Mouse (Mus musculus) forebrain, embryonic 12.5 days (tissue): ENCODE measurements around the gene Hist1h3f. TPM values are rescaled to one million over a fixed set of nuclear protein-coding genes. Genes with fewer than 3 reads are reported as not detected.
"Not testable (repeated sequence)": the region's sequence is repeated elsewhere in the genome, so short reads cannot be mapped to it uniquely, and the experiment has no call there.

Experiments
- ATAC-seq: fragments of 200-750 bp; cut with Nextera tagmentation; 2 replicates; pipeline ENCODE4 v1.8.0; 2017; ENCODE audit warnings: moderate TSS enrichment; ENCODE audit not compliant: low FRiP score
- H3K27ac ChIP-seq: fragments of 300-500 bp; sonication (generic); 2 replicates; pipeline ENCODE4 v1.5.1; 2016; ENCODE audit warnings: mild to moderate bottlenecking
- H3K27me3 ChIP-seq: fragments of 300-500 bp; sonication (generic); 2 replicates; pipeline ENCODE4 v1.6.1; 2016; ENCODE audit warnings: mild to moderate bottlenecking
- H3K36me3 ChIP-seq: fragments of 300-500 bp; sonication (generic); replicated peaks from 2 replicates; pipeline ENCODE4 v1.6.1; 2016; ENCODE audit warnings: mild to moderate bottlenecking
- H3K4me1 ChIP-seq: fragments of 300-500 bp; sonication (generic); 2 replicates; pipeline ENCODE4 v1.6.1; 2016
- H3K4me2 ChIP-seq: fragments of 300-500 bp; sonication (generic); 2 replicates; pipeline ENCODE4 v1.6.1; 2016; ENCODE audit warnings: mild to moderate bottlenecking, moderate library complexity
- H3K4me3 ChIP-seq: fragments of 300-500 bp; sonication (generic); replicated peaks from 2 replicates; pipeline ENCODE4 v1.5.1; 2016; ENCODE audit warnings: mild to moderate bottlenecking
- H3K9ac ChIP-seq: fragments of 300-500 bp; sonication (generic); 2 replicates; pipeline ENCODE4 v1.6.1; 2016; ENCODE audit warnings: mild to moderate bottlenecking
- H3K9me3 ChIP-seq: fragments of 300-500 bp; sonication (generic); 2 replicates; pipeline ENCODE4 v1.6.1; 2016
- WGBS: fragments of 180-500 bp; shearing (Covaris S2); methylation state at CpG from one replicate; pipeline ENCODE4 v1.1.7; 2016; 5-methylcytosine and 5-hydroxymethylcytosine counted together
- polyA plus RNA-seq: library from polyadenylated mRNA; unstranded; fragments of >200 nt; fragmentation: Nextera tagmentation; extraction: Ambion mirVana; gene quantifications from 2 replicates; pipeline ENCODE4 v1.2.1, GENCODE M21; 2016

Hist1h3f gene
- polyA plus RNA-seq, 1 experiment from 2014 or later, result 1.5 TPM

DNA sequence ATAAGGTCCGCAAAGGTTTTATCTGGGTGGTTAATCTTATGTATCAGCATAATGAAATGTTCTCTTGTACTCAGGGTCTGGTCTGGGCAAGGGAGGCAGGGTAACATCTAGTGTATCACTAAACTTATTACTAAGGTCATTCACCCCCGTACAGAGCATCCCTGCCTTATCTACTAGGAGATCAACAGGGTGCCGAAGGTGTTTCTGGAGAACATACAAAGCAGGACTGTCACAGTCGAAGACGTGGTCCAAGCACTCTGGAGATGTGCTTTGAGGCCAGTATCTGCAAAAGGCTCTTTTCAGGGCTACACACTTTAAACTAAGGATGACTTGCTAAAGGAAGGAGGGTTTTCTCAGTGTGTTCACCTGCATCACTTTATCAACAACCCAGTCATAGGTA, 2.8 kb downstream of the Hist1h3f start:
- WGBS, result 81% methylated on average over 5 of the region's 5 CpGs
- peaks cover 17% of the 10 kb centered on the region for H3K4me1 ChIP-seq
- no peaks in the 10 kb centered on the region for H3K9me3 ChIP-seq
- H3K27me3 ChIP-seq, result no peaks in the 10 kb centered on the region
- H3K9ac ChIP-seq, result no peak overlapping the region
- ATAC-seq, result no peak
- H3K36me3 ChIP-seq, result no peaks in the 10 kb centered on the region
- no peak overlapping the region for H3K4me2 ChIP-seq
- H3K4me3 ChIP-seq, result no peak overlapping the region
- peak overlapping the region; percentile 14 for H3K27ac ChIP-seq

DNA sequence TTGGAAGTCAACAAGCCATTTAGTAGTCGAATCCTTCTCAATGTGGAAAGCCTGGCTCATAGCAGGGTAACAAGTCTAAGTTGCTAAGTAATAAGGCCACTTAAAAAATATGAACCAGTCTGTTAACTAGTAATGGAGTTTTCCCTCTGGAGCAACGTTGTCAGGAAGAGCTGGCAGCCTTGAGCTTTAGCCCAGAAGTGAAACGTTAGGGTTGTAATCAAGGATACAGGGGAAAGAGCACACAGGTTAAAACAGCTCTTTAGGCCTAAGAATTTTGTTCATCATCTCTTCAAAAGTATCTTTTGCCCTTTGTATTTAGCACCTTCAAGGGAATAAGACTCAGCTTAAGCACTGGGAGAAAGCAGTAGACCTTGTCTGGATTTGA, 6.9 kb downstream of the Hist1h3f start:
- no peaks in the 10 kb centered on the region for H3K36me3 ChIP-seq
- H3K9me3 ChIP-seq, result no peaks in the 10 kb centered on the region
- H3K4me1 ChIP-seq, result peaks cover 18% of the 10 kb centered on the region; the same call in 1 of the 2 replicates
- H3K4me2 ChIP-seq, result peak overlapping the region; percentile 58
- peak overlapping the region; percentile 94 for H3K27ac ChIP-seq
- H3K9ac ChIP-seq, result peak overlapping the region; percentile 67
- ATAC-seq, result no peak
- WGBS, result 7% methylated on average over 3 of the region's 3 CpGs
- no peaks in the 10 kb centered on the region for H3K27me3 ChIP-seq
- H3K4me3 ChIP-seq, result peak overlapping the region; percentile 45

DNA sequence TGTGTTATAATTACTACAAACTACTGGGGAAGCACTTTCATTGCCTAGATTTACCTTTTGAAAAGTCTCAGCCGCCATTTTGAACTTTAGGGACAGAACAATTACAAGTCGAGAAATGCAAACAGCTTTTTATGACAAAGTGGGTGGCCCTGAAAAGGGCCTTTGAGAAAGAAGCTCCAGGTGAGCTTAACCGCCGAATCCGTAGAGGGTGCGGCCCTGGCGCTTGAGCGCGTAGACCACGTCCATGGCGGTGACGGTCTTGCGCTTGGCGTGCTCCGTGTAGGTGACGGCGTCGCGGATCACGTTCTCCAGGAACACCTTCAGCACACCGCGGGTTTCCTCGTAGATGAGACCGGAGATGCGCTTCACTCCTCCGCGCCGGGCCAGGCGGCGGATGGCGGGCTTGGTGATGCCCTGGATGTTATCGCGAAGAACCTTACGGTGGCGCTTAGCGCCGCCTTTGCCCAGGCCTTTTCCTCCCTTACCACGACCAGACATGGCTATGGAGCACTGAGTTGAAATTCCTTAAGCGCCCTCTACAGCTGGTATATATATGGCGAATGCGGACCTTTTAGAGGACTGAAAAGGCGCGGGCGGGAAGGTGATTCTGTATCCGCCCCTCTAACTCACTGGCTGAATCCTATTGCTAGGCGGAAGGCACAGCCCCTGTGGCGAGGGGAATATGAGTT, 7.4 kb downstream of the Hist1h3f start, which contains the start of gene Hist1h4f:
Gene Hist1h4f (minus strand): TSS at position 503 of the 689 bp plus-strand sequence.
- Histone ChIP-seq H3K4me1 (peaks cover 18% of the 10 kb centered on the region), H3K4me3 (peak within 1 kb of the TSS; percentile 45), H3K4me2 (peak within 1 kb of the TSS; percentile 58), H3K9ac (peak within 1 kb of the TSS; percentile 67), H3K27ac (peak within 1 kb of the TSS; percentile 94)
- H3K27me3 ChIP-seq, H3K9me3 ChIP-seq, H3K36me3 ChIP-seq: not testable (repeated sequence)
- under 1% methylated on average over 47 of the region's 47 CpGs for WGBS
- ATAC-seq, result peak; percentile 84

DNA sequence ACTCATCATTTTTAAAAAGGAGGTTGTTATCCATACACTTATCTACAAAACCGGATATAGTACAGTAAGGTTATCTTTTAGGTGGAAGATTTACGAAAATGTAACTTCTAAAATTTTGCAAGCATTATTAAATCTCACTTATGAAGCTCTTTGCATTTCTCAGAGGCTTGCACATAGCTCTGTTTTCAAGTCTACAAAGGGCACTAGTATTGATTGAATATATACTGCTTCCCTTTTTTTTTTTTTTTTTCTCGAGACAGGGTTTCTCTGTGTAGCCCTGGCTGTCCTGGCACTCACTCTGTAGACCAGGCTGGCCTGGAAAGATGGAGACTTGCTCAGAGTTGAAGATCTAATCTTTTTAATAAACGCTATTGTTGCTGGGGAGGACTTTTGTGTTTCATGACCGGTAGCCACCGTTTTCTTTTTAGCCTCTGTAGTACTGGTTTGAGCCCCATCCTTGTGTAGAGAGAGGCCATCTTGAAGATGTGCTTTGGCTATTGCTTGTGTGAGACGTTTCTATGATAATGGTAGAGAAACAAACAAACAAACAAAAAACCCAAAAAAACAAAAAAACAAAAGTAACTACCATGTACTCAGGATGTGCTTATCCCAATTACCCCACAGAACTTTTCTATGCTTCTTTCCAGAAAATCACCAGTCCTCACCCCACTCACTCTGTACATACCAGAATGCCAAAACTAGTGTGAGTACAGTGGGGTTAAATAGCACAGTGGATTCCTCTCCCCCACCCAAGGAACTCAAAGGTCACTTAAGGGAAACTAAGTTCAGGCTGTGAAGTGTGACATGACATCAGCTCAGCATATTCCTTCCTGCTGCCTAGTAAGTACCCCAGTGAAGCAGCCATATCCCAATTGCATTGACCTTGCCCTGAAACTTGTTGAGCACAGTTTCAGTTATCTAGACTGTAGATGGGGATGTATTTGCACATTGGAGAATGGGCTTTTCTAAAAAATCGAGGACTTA, 8.4 kb downstream of the Hist1h3f start:
- no peaks in the 10 kb centered on the region for H3K36me3 ChIP-seq
- H3K27ac ChIP-seq, result peak overlapping the region; percentile 94
- WGBS, result 46% methylated on average over 8 of the region's 8 CpGs
- H3K9ac ChIP-seq, result 0 out of 2 replicates have a peak overlapping the region, but pooled peaks have one; percentile 67
- H3K9me3 ChIP-seq, result no peaks in the 10 kb centered on the region
- no peak for ATAC-seq
- peaks cover 23% of the 10 kb centered on the region for H3K4me1 ChIP-seq
- peak overlapping the region; percentile 58 for H3K4me2 ChIP-seq
- H3K4me3 ChIP-seq, result peak overlapping the region; percentile 45
- no peaks in the 10 kb centered on the region for H3K27me3 ChIP-seq

DNA sequence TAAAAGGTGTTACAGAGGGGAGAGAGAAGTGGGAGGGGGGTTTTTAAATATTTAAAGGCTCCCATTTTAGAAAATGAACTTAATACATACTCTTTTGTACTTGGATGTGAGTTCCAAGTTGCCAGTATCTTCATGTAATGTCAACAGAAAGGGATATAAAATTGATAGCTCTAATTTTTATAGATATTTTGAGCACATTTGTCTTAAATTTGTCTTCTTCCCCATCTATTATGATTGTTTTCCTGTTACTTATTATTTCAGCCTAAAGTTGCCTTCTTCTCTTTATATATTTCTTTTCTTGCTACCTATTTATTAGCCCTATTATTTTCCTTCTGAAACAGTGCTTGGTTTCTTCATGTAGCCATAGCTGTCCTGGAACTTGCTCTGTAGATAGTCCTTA, 9.1 kb downstream of the Hist1h3f start, which contains the start of gene Hist1h1d:
Gene Hist1h1d (plus strand): TSS at position 301 of the 400 bp plus-strand sequence.
- H3K27ac ChIP-seq, result peak within 1 kb of the TSS; percentile 99
- no peaks in the 10 kb centered on the region for H3K27me3 ChIP-seq
- H3K4me2 ChIP-seq, result peak within 1 kb of the TSS; percentile 93
- no peak for ATAC-seq
- no peak within 1 kb of the TSS for H3K9ac ChIP-seq
- no peaks in the 10 kb centered on the region for H3K36me3 ChIP-seq
- no peaks in the 10 kb centered on the region for H3K9me3 ChIP-seq
- peaks cover 23% of the 10 kb centered on the region for H3K4me1 ChIP-seq
- no peak within 1 kb of the TSS for H3K4me3 ChIP-seq

DNA sequence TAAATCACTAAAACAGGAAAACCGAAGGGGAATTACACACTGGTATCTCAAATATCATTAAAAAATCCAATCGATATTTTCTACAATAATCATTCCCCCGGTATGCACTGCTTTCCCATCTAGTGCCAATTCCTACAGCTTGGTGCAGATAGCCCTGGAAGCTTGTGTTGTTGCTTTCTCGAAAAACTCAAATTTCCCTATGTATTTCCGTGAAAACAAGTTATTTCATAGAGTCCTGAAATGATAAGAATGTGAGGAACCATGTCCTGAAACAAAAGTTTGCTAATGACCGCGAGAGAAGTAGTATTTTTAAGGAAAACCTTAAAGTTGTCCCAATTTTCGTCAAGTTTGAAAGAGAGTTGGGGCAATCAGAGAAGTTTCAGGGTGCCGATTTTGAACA, 10.5 kb downstream of the Hist1h3f start:
- Histone ChIP-seq H3K4me2 (peak overlapping the region; percentile 93), H3K4me3 (peak overlapping the region; percentile 56), H3K4me1 (peaks cover 23% of the 10 kb centered on the region), H3K36me3 (no peaks in the 10 kb centered on the region), H3K9me3 (no peaks in the 10 kb centered on the region), H3K27ac (peak overlapping the region; percentile 99), H3K27me3 (no peaks in the 10 kb centered on the region), H3K9ac (peak overlapping the region; percentile 89)
- no peak for ATAC-seq
- 26% methylated on average over 9 of the region's 9 CpGs for WGBS

DNA sequence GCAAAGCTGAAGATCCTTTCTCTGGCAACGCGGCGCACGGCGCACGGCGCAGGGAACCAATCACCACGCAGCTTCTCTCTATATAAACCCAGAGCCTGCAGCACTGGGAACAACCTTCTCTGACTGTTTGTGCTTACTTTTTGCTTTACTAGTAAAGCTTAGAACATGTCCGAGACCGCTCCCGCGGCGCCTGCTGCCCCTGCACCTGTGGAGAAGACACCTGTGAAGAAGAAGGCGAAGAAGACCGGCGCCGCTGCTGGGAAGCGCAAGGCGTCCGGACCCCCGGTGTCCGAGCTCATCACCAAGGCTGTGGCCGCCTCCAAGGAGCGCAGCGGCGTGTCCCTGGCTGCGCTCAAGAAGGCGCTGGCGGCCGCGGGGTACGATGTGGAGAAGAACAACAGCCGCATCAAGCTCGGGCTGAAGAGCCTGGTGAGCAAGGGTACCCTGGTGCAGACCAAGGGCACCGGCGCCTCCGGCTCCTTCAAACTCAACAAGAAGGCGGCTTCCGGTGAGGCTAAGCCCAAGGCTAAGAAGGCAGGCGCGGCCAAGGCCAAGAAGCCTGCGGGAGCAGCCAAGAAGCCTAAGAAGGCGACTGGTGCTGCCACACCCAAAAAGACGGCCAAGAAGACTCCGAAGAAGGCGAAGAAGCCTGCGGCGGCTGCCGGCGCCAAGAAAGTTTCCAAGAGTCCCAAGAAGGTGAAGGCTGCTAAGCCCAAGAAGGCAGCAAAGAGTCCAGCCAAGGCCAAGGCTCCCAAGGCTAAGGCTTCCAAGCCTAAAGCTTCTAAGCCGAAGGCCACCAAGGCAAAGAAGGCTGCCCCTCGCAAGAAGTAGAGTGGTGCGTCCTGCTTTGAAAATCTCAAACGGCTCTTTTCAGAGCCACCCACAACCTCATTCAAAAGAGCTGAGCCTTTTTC, 11.3 kb downstream of the Hist1h3f start:
- Histone ChIP-seq H3K4me1 (peaks cover 23% of the 10 kb centered on the region), H3K27ac (peak overlapping the region; percentile 99), H3K36me3 (no peaks in the 10 kb centered on the region), H3K27me3 (no peaks in the 10 kb centered on the region), H3K4me2 (peak overlapping the region; percentile 93), H3K9me3 (no peaks in the 10 kb centered on the region), H3K9ac (peak overlapping the region; percentile 89), H3K4me3 (peak overlapping the region; percentile 56)
- WGBS, result under 1% methylated on average over 54 of the region's 54 CpGs
- ATAC-seq, result peak; percentile 88

DNA sequence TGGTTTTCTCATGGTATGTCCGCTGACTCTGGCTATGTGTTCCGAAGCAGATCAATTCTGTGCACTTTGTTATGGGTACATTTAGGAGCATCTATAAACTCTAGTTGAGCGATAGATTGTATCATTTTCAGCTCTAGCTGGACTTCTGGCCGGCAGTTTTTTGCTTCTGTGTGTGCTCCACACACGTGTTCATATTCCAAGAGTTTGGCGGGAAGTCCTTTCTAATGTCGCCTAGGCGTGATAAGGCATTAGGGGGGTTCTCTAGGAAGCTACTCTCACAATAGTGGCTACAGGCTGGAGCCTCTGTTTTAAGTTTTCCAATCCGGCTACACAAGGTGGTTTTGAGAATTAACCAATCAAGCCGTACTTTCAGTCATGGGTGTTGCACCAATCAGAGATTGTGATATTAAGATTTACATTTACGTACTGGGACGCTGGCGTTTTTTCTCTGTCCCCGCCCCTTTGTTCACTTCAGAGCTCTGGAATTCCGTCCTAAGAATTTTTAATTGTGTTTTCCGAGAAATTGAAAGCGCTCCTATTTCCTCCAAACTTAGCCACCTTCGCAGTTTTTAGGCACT, 12.1 kb downstream of the Hist1h3f start:
- WGBS, result under 1% methylated on average over 18 of the region's 18 CpGs
- Histone ChIP-seq H3K27ac (peak overlapping the region; percentile 99), H3K4me3 (peak overlapping the region; percentile 56), H3K9ac (peak overlapping the region; percentile 89), H3K9me3 (no peaks in the 10 kb centered on the region), H3K4me2 (peak overlapping the region; percentile 93), H3K27me3 (no peaks in the 10 kb centered on the region), H3K4me1 (peaks cover 18% of the 10 kb centered on the region), H3K36me3 (no peaks in the 10 kb centered on the region)
- peak; percentile 82 for ATAC-seq

DNA sequence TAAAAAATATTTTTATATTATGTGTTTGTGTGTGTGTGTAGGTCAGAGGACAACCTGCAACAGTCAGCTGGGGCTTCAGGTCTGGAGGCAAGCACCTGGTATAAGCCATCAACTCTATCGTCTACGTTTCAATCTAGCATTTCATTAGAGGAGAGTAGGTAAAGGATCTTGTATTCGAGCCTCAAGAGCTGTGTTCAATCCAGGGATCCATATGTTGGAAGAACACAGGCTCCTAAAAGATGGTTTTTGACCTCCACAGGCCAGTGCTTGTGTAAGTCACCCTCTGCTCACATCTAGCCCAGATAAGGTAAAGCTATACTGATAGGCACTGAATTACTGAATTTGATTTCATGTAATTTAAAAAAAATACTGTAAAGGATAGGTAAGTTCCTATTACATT, 13.1 kb downstream of the Hist1h3f start:
- Histone ChIP-seq H3K27ac (0 out of 2 replicates have a peak overlapping the region, but pooled peaks have one; percentile 42), H3K27me3 (no peaks in the 10 kb centered on the region), H3K4me2 (peak overlapping the region; percentile 93), H3K36me3 (no peaks in the 10 kb centered on the region), H3K9ac (no peak overlapping the region), H3K9me3 (no peaks in the 10 kb centered on the region), H3K4me3 (no peak overlapping the region; the same call in 1 of the 2 replicates), H3K4me1 (peaks cover 16% of the 10 kb centered on the region)
- ATAC-seq, result no peak
- 73% methylated on average over 3 of the region's 3 CpGs for WGBS

DNA sequence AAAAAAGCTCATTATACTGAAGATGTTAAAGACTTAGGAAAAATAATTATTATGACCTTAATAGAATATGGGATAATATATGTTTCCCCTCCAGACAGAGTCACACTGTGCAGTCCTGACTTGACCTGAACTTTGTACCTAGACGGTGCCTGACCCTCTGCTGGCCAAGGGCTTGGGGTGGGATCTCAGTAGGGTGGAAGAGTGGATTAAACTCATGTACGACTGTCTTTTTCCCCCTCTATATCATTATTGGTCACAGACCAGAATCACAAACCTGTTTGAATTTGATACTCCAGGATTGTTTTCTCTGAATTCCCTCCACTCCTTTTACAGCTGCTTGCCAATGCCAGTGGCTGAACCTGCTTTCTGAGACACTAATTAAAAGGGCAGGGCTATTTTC, 16.8 kb downstream of the Hist1h3f start:
- peak overlapping the region; percentile 30 for H3K4me2 ChIP-seq
- not testable (repeated sequence) for H3K9me3 ChIP-seq, H3K9ac ChIP-seq, H3K4me3 ChIP-seq, ATAC-seq, H3K36me3 ChIP-seq, H3K27me3 ChIP-seq, H3K4me1 ChIP-seq
- H3K27ac ChIP-seq, result peak overlapping the region; percentile 73; the same call in 1 of the 2 replicates
- WGBS, result 24% methylated on average over 2 of the region's 2 CpGs

DNA sequence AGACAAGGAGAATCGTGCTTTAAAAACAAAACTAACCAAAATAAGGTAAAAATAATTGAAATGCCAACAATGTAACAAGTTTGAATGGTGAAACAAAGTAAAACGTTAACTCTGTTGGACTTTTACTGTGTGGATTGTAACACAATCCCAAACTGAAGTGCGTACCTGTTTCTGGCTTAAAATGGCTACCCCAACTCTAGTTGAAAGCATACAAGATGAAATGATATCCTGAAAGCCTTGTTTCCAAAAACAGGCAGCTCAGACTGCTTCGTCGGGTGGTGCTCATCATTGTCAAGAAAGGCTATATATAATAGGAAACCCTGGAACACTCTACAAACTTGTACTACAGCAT, 17.7 kb downstream of the Hist1h3f start:
- 0% methylated on average over 2 of the region's 5 CpGs for WGBS
- H3K27me3 ChIP-seq, H3K9me3 ChIP-seq, ATAC-seq, H3K36me3 ChIP-seq, H3K4me1 ChIP-seq: not testable (repeated sequence)
- Histone ChIP-seq H3K4me2 (peak overlapping the region; percentile 64), H3K9ac (peak overlapping the region; percentile 63), H3K27ac (peak overlapping the region; percentile 99), H3K4me3 (peak overlapping the region; percentile 44)
